Mouse (Mus musculus): ENCODE results near the gene Pdcd2l. TPM values are rescaled to one million over a fixed set of nuclear protein-coding genes. Genes with fewer than 3 reads are reported as not detected.
A peak's percentile ranks its signal among the peaks of the same experiment; 100 is the strongest.

The Pdcd2l gene
- total and polyA plus RNA-seq, 3 experiments, result 27.9 to 51.6 (median 39.5) TPM

GRCm38 (mm10) chr7:34228641-34229040 lies 32.2 kb upstream of the Pdcd2l start:
- Histone ChIP-seq H3K9me3 (replicated peaks; ENCODE audit: low read length) (no peaks in the 10 kb centered on the region), H3K4me3 (replicated peaks in 1 of 3; ENCODE audit: low read depth in 2 of 3, low read length in 2 of 3, poor library complexity in 1 of 3) (peak overlapping the region; percentile 27 to 87 (median 35)), H3K79me2 (replicated peaks; ENCODE audit: control insufficient read depth, extremely low read depth, insufficient read depth, poor library complexity, severe bottlenecking) (peaks cover 40% of the 10 kb centered on the region), H3K4me1 (ENCODE audit: control insufficient read depth in 1 of 2, insufficient read depth in 2 of 2) (peaks cover 5 to 62% of the 10 kb centered on the region in 2 experiments), H3K27ac (ENCODE audit: insufficient read depth, low read depth) (no peak overlapping the region), H3K27me3 (replicated peaks) (no peaks in the 10 kb centered on the region), H3K36me3 (replicated peaks in 1 of 2; ENCODE audit: control insufficient read depth in 1 of 2, insufficient read depth in 1 of 2, low read length in 1 of 2) (peaks cover 38 to 50% of the 10 kb centered on the region in 2 experiments), H3K9ac (ENCODE audit: insufficient read depth, low read depth) (peak overlapping the region; percentile 78; the same call in 1 of the 2 replicates), H3K4me2 (ENCODE audit: insufficient read depth, low read depth, poor library complexity, severe bottlenecking) (peak overlapping the region; percentile 30)
- TF ChIP-seq USF1 (IDR thresholded peaks at IDR 0.05; ENCODE audit: low read depth, low read length) (no peak), MYC (IDR thresholded peaks at IDR 0.05; ENCODE audit: low read depth, low read length) (no peak), USF2 (conservative IDR thresholded peaks at IDR 0.05; ENCODE audit: low read depth, low read length) (no peak), PAX5 (IDR thresholded peaks at IDR 0.05; ENCODE audit: low read length) (no peak), E2F4 (IDR thresholded peaks at IDR 0.05; ENCODE audit: insufficient replicate concordance, low read depth, low read length) (no peak), ZKSCAN1 (IDR thresholded peaks at IDR 0.05; ENCODE audit: borderline replicate concordance, low read depth, low read length) (no peak), CHD2 (IDR thresholded peaks at IDR 0.05; ENCODE audit: low read length) (no peak), ETS1 (conservative IDR thresholded peaks at IDR 0.05; ENCODE audit: low read depth, low read length) (no peak), TCF12 (IDR thresholded peaks at IDR 0.05; ENCODE audit: low read depth, low read length) (no peak), POLR2AphosphoS2 (IDR thresholded peaks at IDR 0.05; ENCODE audit: low read depth, low read length) (no peak), UBTF (IDR thresholded peaks at IDR 0.05; ENCODE audit: low read depth, low read length) (no peak), POLR2A (IDR thresholded peaks at IDR 0.05; ENCODE audit: low read depth, low read length) (no peak), MXI1 (IDR thresholded peaks at IDR 0.05; ENCODE audit: low read depth, low read length) (no peak), HCFC1 (IDR thresholded peaks at IDR 0.05; ENCODE audit: low read depth, low read length) (no peak), SMC3 (IDR thresholded peaks at IDR 0.05; ENCODE audit: low read depth, low read length) (no peak), SIN3A (IDR thresholded peaks at IDR 0.05; ENCODE audit: low read length) (no peak), NRF1 (IDR thresholded peaks at IDR 0.05; ENCODE audit: low read depth, low read length) (no peak), JUND (conservative IDR thresholded peaks at IDR 0.05; ENCODE audit: low read depth, low read length) (no peak), RCOR1 (conservative IDR thresholded peaks at IDR 0.05; ENCODE audit: low read depth, low read length) (no peak)
- no peak for DNase-seq (ENCODE audit: extremely low read depth)
- dilution Hi-C loops (cut with MboI; ENCODE audit: extremely low pct_ligation_motif_present, extremely low pct_unique_long_range_greater_than_20kb, low sequenced_read_pairs), result no loop called here
- in situ Hi-C loops (cut with MboI; ENCODE audit: low pct_ligation_motif_present, low pct_unique_long_range_greater_than_20kb, low sequenced_read_pairs), result no loop called here

- peaks cover 55 to 68% of the 10 kb centered on the region in 2 experiments for H3K36me3 ChIP-seq (replicated peaks in 1 of 2; ENCODE audit: control insufficient read depth in 1 of 2, insufficient read depth in 1 of 2, low read length in 1 of 2)
Observed at GRCm38 (mm10) chr7:34226846-34227245, 30.4 kb upstream of the Pdcd2l start.

More at GRCm38 (mm10) chr7:34226846-34227245, 30.4 kb upstream of the Pdcd2l start:
- no peak for DNase-seq (ENCODE audit: extremely low read depth)
- peaks cover 40% of the 10 kb centered on the region for H3K79me2 ChIP-seq (replicated peaks; ENCODE audit: control insufficient read depth, extremely low read depth, insufficient read depth, poor library complexity, severe bottlenecking)
- TF ChIP-seq ETS1 (conservative IDR thresholded peaks at IDR 0.05; ENCODE audit: low read depth, low read length) (no peak), CTCF (conservative IDR thresholded peaks at IDR 0.05 in 1 of 2, IDR thresholded peaks at IDR 0.05 in 1 of 2; ENCODE audit: low read depth in 2 of 2, low read length in 2 of 2) (peak in 1 of 2 experiments; percentile 28; a peak in 2 of 4 replicates), NELFE (IDR thresholded peaks at IDR 0.05; ENCODE audit: low read depth, low read length) (no peak), IRF4 (IDR thresholded peaks at IDR 0.05; ENCODE audit: low read depth, low read length) (no peak)
- H3K4me1 ChIP-seq (ENCODE audit: control insufficient read depth in 1 of 2, insufficient read depth in 2 of 2), result peaks cover 5 to 48% of the 10 kb centered on the region in 2 experiments
- H3K9ac ChIP-seq (ENCODE audit: insufficient read depth, low read depth), result no peak overlapping the region
- dilution Hi-C loops (cut with MboI; ENCODE audit: extremely low pct_ligation_motif_present, extremely low pct_unique_long_range_greater_than_20kb, low sequenced_read_pairs), result no loop called here
- in situ Hi-C loops (cut with MboI; ENCODE audit: low pct_ligation_motif_present, low pct_unique_long_range_greater_than_20kb, low sequenced_read_pairs), result no loop called here
- no peak overlapping the region for H3K4me3 ChIP-seq (replicated peaks in 1 of 3; ENCODE audit: low read depth in 2 of 3, low read length in 2 of 3, poor library complexity in 1 of 3)
- H3K27ac ChIP-seq (ENCODE audit: insufficient read depth, low read depth), result no peak overlapping the region
- no peaks in the 10 kb centered on the region for H3K27me3 ChIP-seq (replicated peaks)
- peaks cover 6% of the 10 kb centered on the region for H3K9me3 ChIP-seq (replicated peaks; ENCODE audit: low read length)
- no peak overlapping the region for H3K4me2 ChIP-seq (ENCODE audit: insufficient read depth, low read depth, poor library complexity, severe bottlenecking)

Measured in CH12.LX (cell line).